Mouse (Mus musculus) cerebellum, adult 2 months (tissue): ENCODE measurements at regions not wholly inside any gene's neighbourhood (a gene's known extent, or its start where the extent isn't known, plus 50 kb on each side); places are given as distances from the start of the nearest gene placed in this dataset.

Experiments used
- CTCF ChIP-seq: fragments of 200-500 bp; IDR thresholded peaks from 2 replicates; pipeline ENCODE4 v1.5.1; 2011; ENCODE audit warnings: low read depth, mild to moderate bottlenecking, control low read depth, low read length, moderate library complexity, borderline replicate concordance; ENCODE audit not compliant: insufficient read depth
- POLR2A ChIP-seq: fragments of 200-500 bp; IDR thresholded peaks from 2 replicates; pipeline ENCODE4 v1.6.1; 2011; ENCODE audit warnings: low read length, control low read depth, borderline replicate concordance; ENCODE audit not compliant: insufficient read depth

GRCm38 (mm10) chr10:71905029-71905428, 557.5 kb downstream of the Ipmk start:
- TF ChIP-seq CTCF, result no peak
- TF ChIP-seq POLR2A, result no peak
